Mouse (Mus musculus): ENCODE results near the gene Dexi.

The Dexi gene

GRCm38 (mm10) chr16:10499122-10499521 is 43.7 kb downstream of the Dexi start:
- DNase-seq (ENCODE audit: low spot score in 2 of 2), result no peak

GRCm38 (mm10) chr16:10498096-10498602 is 44.7 kb downstream of the Dexi start:
- DNase-seq (ENCODE audit: low spot score in 2 of 2), result no peak

GRCm38 (mm10) chr16:10495824-10496298 is 47.0 kb downstream of the Dexi start:
- DNase-seq (ENCODE audit: low spot score in 2 of 2), result no peak

- DNase-seq (ENCODE audit: low spot score in 2 of 2), result no peak
Observed at GRCm38 (mm10) chr16:10492587-10492986, 50.3 kb downstream of the Dexi start.

- DNase-seq (ENCODE audit: low spot score in 2 of 2), result no peak
Observed at GRCm38 (mm10) chr16:10491716-10492115, 51.1 kb downstream of the Dexi start.

- DNase-seq (ENCODE audit: low spot score in 2 of 2), result no peak
Observed at GRCm38 (mm10) chr16:10490503-10491150, 52.2 kb downstream of the Dexi start.

- no peak for DNase-seq (ENCODE audit: low spot score in 2 of 2)
Observed at GRCm38 (mm10) chr16:10489904-10490457, 52.9 kb downstream of the Dexi start.

GRCm38 (mm10) chr16:10489483-10489882 is 53.4 kb downstream of the Dexi start:
- DNase-seq (ENCODE audit: low spot score in 2 of 2), result no peak

GRCm38 (mm10) chr16:10488769-10489481 is 53.9 kb downstream of the Dexi start:
- no peak for DNase-seq (ENCODE audit: low spot score in 2 of 2)

GRCm38 (mm10) chr16:10487895-10488493 is 54.9 kb downstream of the Dexi start:
- no peak for DNase-seq (ENCODE audit: low spot score in 2 of 2)

GRCm38 (mm10) chr16:10486993-10487392 is 55.9 kb downstream of the Dexi start:
- DNase-seq (ENCODE audit: low spot score in 2 of 2), result no peak

GRCm38 (mm10) chr16:10482343-10482742 is 60.5 kb downstream of the Dexi start:
- no peak for DNase-seq (ENCODE audit: low spot score in 2 of 2)

- no peak for DNase-seq (ENCODE audit: low spot score in 2 of 2)
Observed at GRCm38 (mm10) chr16:10479857-10480256, 63.0 kb downstream of the Dexi start, which contains the start of gene Ciita. TSS of gene Ciita (plus strand) at chr16:10480059.

- DNase-seq (ENCODE audit: low spot score in 2 of 2), result no peak
Observed at GRCm38 (mm10) chr16:10475919-10476318, 66.9 kb downstream of the Dexi start.

- no peak for DNase-seq (ENCODE audit: low spot score in 2 of 2)
Observed at GRCm38 (mm10) chr16:10474956-10475355, 67.9 kb downstream of the Dexi start.

- no peak for DNase-seq (ENCODE audit: low spot score in 2 of 2)
Observed at GRCm38 (mm10) chr16:10471950-10472349, 70.9 kb downstream of the Dexi start.

- DNase-seq (ENCODE audit: low spot score in 2 of 2), result no peak
Observed at GRCm38 (mm10) chr16:10468201-10468600, 74.7 kb downstream of the Dexi start.

- DNase-seq (ENCODE audit: low spot score in 2 of 2), result no peak
Observed at GRCm38 (mm10) chr16:10467391-10468107, 75.3 kb downstream of the Dexi start.

GRCm38 (mm10) chr16:10465011-10465681 is 77.7 kb downstream of the Dexi start:
- no peak for DNase-seq (ENCODE audit: low spot score in 2 of 2)

- DNase-seq (ENCODE audit: low spot score in 2 of 2), result no peak
Observed at GRCm38 (mm10) chr16:10461178-10461577, 81.7 kb downstream of the Dexi start.

- DNase-seq (ENCODE audit: low spot score in 2 of 2), result no peak
Observed at GRCm38 (mm10) chr16:10460188-10460587, 82.7 kb downstream of the Dexi start.

Measured in frontal cortex, postnatal 14 days (tissue).